Mouse (Mus musculus): ENCODE measurements at regions not wholly inside any gene's neighbourhood (a gene's known extent, or its start where the extent isn't known, plus 50 kb on each side); places are given as distances from the start of the nearest gene placed in this dataset.

DNA sequence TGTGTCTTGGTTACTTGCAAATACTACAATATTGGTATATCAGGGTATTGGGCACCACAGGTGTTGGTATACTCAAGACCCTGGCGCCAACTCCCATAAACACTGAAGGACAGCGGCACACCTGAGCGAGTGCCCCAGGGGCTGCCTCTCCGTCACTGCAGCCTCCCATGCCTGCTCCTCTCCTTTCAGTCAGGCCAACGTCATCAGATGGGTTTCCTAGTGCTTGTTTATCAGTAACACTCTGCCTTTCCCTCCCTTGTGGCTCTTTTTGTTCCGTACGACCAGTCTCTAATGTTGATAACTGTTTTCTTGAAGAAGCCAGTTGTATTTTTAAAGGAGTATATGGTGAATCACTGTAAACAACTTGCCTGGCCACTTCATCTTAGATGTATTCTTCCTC, 129.4 kb downstream of the Pdgfra start:
- peak; percentile 57 for TF ChIP-seq EP300 (IDR thresholded peaks at IDR 0.05; ENCODE audit: low read depth)
- no peak for TF ChIP-seq CTCF (IDR thresholded peaks at IDR 0.05; ENCODE audit: low read depth)
- ATAC-seq, result no peak
- DNase-seq, result no peak
- H3K27ac ChIP-seq (ENCODE audit: low read depth), result no peak overlapping the region
- 62% methylated on average over 7 of the region's 7 CpGs for WGBS (ENCODE audit: insufficient replicate concordance)
- H3K4me1 ChIP-seq (ENCODE audit: insufficient read depth), result no peaks in the 10 kb centered on the region
- H3K4me3 ChIP-seq (ENCODE audit: low read depth, low read length), result no peak overlapping the region
- H3K9ac ChIP-seq (replicated peaks), result no peak overlapping the region
- no peak overlapping the region for H3K4me2 ChIP-seq (ENCODE audit: low read depth, low read length)
- no peaks in the 10 kb centered on the region for H3K36me3 ChIP-seq (replicated peaks; ENCODE audit: insufficient read depth, low read length)
- H3K9me3 ChIP-seq (ENCODE audit: low read length), result no peaks in the 10 kb centered on the region
- no peaks in the 10 kb centered on the region for H3K27me3 ChIP-seq (ENCODE audit: insufficient read depth, low read length)

DNA sequence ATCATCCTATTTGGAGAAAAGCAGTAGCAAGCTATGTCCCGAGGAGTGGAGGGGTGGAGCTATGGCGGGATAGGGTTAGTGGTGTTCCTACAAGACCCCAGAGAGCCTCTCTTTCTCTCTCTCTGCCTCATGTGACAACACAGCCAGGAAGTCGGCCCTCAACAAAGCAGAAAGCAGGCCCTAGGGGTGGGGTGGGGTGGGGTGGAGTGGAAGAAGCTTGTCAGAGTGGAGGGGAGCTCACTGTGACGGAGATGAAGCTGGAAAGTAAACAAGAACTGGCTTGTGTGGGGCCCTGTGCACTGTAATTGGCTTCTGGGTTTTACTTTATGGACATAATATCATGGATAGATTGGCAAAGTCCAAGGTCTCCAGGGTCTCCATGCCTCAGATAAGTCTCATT, 130.5 kb downstream of the Pdgfra start:
- ATAC-seq, result no peak
- Histone ChIP-seq H3K4me1 (ENCODE audit: insufficient read depth) (no peaks in the 10 kb centered on the region), H3K36me3 (replicated peaks; ENCODE audit: insufficient read depth, low read length) (no peaks in the 10 kb centered on the region), H3K27ac (ENCODE audit: low read depth) (no peak overlapping the region), H3K9ac (replicated peaks) (no peak overlapping the region), H3K27me3 (ENCODE audit: insufficient read depth, low read length) (no peaks in the 10 kb centered on the region), H3K4me2 (ENCODE audit: low read depth, low read length) (no peak overlapping the region), H3K4me3 (ENCODE audit: low read depth, low read length) (no peak overlapping the region), H3K9me3 (ENCODE audit: low read length) (no peaks in the 10 kb centered on the region)
- WGBS (ENCODE audit: insufficient replicate concordance), result 46% methylated on average over 4 of the region's 4 CpGs
- no peak for TF ChIP-seq EP300 (IDR thresholded peaks at IDR 0.05; ENCODE audit: low read depth)
- TF ChIP-seq CTCF (IDR thresholded peaks at IDR 0.05; ENCODE audit: low read depth), result no peak
- no peak for DNase-seq

DNA sequence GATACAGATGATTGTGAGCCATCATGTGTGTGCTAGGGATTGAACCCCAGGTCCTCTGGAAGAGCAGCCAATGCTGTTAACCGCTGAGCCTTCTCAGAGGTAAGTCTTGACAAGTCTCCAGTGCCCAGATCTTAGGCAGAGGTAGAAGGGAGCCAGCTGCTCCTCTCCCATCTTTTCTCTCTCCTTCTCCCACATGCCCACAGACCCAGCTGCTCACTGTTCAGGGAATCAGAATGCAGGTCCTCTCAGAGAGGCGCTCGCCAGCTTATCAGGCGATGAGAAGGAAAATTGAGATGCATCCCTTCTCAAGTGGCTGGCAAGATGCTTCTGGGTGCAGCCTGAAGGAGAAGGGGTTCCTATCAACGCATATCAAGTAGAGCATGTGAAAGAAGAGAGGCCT, 131.7 kb downstream of the Pdgfra start:
- Histone ChIP-seq H3K4me2 (ENCODE audit: low read depth, low read length) (no peak overlapping the region), H3K27ac (ENCODE audit: low read depth) (no peak overlapping the region), H3K36me3 (replicated peaks; ENCODE audit: insufficient read depth, low read length) (no peaks in the 10 kb centered on the region), H3K9ac (replicated peaks) (no peak overlapping the region), H3K4me3 (ENCODE audit: low read depth, low read length) (no peak overlapping the region), H3K27me3 (ENCODE audit: insufficient read depth, low read length) (no peaks in the 10 kb centered on the region), H3K9me3 (ENCODE audit: low read length) (no peaks in the 10 kb centered on the region), H3K4me1 (ENCODE audit: insufficient read depth) (no peaks in the 10 kb centered on the region)
- DNase-seq, result no peak
- TF ChIP-seq CTCF (IDR thresholded peaks at IDR 0.05; ENCODE audit: low read depth), result no peak
- 79% methylated on average over 5 of the region's 5 CpGs for WGBS (ENCODE audit: insufficient replicate concordance)
- no peak for ATAC-seq

DNA sequence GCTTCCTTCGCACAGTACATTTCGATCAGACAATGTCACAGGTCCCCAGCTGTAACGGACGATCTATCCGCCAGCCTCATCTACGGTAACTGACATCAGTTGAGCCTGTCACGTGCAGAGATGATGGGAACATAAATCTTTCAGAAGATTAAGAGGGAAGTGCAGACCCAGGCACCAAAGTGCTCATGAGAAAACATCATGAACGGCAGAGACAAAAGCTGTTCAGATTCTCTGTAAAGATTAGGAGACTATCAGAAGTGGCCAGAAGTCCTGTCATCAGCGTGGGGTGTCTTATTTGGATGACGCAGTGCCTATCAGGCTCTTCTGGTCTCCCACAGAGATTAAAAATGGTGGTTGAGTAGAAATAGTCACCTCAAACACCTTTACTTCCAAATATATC, 133.9 kb downstream of the Pdgfra start:
- Histone ChIP-seq H3K9me3 (ENCODE audit: low read length) (no peaks in the 10 kb centered on the region), H3K4me1 (ENCODE audit: insufficient read depth) (no peaks in the 10 kb centered on the region), H3K36me3 (replicated peaks; ENCODE audit: insufficient read depth, low read length) (no peaks in the 10 kb centered on the region), H3K4me3 (ENCODE audit: low read depth, low read length) (no peak overlapping the region), H3K9ac (replicated peaks) (no peak overlapping the region), H3K27ac (ENCODE audit: low read depth) (no peak overlapping the region), H3K4me2 (ENCODE audit: low read depth, low read length) (no peak overlapping the region), H3K27me3 (ENCODE audit: insufficient read depth, low read length) (no peaks in the 10 kb centered on the region)
- TF ChIP-seq EP300 (IDR thresholded peaks at IDR 0.05; ENCODE audit: low read depth) (peak; percentile 90), CTCF (IDR thresholded peaks at IDR 0.05; ENCODE audit: low read depth) (no peak)
- peak; percentile 29 for ATAC-seq
- whole genome bisulfite sequencing (ENCODE audit: insufficient replicate concordance), result 37% methylated on average over 10 of the region's 10 CpGs
- DNase-seq, result no peak

DNA sequence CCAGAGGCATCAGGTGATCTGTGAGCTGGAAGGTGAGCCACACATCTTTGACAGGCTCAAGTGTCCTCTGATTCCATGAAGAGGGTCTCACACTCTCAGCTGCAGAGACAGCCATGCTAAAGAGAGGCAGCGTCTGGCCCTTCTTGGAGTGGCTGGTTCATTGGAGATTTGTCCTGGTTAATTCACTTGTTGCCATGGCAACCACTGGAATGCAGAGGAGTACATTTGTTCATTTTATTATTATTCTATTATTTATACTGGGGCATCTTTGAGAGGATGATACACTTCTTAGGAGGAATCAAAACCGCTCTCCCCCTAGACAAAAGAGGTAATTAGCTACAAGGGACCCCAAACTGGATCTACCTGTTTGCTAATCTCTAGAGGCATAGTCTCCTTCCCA, 143.6 kb downstream of the Pdgfra start:
- 85% methylated on average over 2 of the region's 2 CpGs for whole genome bisulfite sequencing (ENCODE audit: insufficient replicate concordance)
- no peak overlapping the region for H3K27ac ChIP-seq (ENCODE audit: low read depth)
- H3K4me1 ChIP-seq (ENCODE audit: insufficient read depth), result no peaks in the 10 kb centered on the region
- H3K36me3 ChIP-seq (replicated peaks; ENCODE audit: insufficient read depth, low read length), result no peaks in the 10 kb centered on the region
- H3K4me2 ChIP-seq (ENCODE audit: low read depth, low read length), result no peak overlapping the region
- H3K9ac ChIP-seq (replicated peaks), result no peak overlapping the region
- no peak for ATAC-seq
- no peak for DNase-seq
- H3K27me3 ChIP-seq (ENCODE audit: insufficient read depth, low read length), result no peaks in the 10 kb centered on the region
- H3K4me3 ChIP-seq (ENCODE audit: low read depth, low read length), result no peak overlapping the region
- H3K9me3 ChIP-seq (ENCODE audit: low read length), result no peaks in the 10 kb centered on the region
- TF ChIP-seq CTCF (IDR thresholded peaks at IDR 0.05; ENCODE audit: low read depth) (no peak), EP300 (IDR thresholded peaks at IDR 0.05; ENCODE audit: low read depth) (no peak)

DNA sequence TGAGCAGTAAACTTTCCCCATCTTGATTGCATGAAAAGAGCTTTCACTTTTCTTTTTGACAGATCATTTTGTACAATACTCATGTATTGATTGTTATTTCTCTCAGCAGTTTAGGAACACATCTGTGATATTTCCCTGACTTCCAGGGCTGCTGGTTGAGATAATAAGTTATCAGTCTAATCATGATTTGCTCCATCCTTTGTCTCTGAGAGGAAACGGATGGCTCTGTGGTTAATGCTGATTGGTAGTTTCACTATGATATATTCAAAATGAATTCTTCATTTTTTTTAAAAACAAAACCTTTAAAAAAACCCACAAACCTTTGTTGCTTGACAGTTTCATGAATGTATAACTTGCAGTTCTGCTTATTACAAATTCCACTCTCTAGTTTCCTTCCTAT, 160.8 kb downstream of the Pdgfra start:
- no peak overlapping the region for H3K9ac ChIP-seq (replicated peaks)
- no peak for TF ChIP-seq EP300 (IDR thresholded peaks at IDR 0.05; ENCODE audit: low read depth)
- TF ChIP-seq CTCF (IDR thresholded peaks at IDR 0.05; ENCODE audit: low read depth), result no peak
- no peak overlapping the region for H3K27ac ChIP-seq (ENCODE audit: low read depth)
- DNase-seq (no peak), ATAC-seq (no peak)
- no peaks in the 10 kb centered on the region for H3K9me3 ChIP-seq (ENCODE audit: low read length)
- no peaks in the 10 kb centered on the region for H3K36me3 ChIP-seq (replicated peaks; ENCODE audit: insufficient read depth, low read length)
- H3K27me3 ChIP-seq (ENCODE audit: insufficient read depth, low read length), result no peaks in the 10 kb centered on the region
- H3K4me2 ChIP-seq (ENCODE audit: low read depth, low read length), result no peak overlapping the region
- WGBS (ENCODE audit: insufficient replicate concordance), result 46% methylated on average over 1 of the region's 1 CpGs
- H3K4me1 ChIP-seq (ENCODE audit: insufficient read depth), result peaks cover 6% of the 10 kb centered on the region; the same call in 1 of the 2 replicates
- no peak overlapping the region for H3K4me3 ChIP-seq (ENCODE audit: low read depth, low read length)

DNA sequence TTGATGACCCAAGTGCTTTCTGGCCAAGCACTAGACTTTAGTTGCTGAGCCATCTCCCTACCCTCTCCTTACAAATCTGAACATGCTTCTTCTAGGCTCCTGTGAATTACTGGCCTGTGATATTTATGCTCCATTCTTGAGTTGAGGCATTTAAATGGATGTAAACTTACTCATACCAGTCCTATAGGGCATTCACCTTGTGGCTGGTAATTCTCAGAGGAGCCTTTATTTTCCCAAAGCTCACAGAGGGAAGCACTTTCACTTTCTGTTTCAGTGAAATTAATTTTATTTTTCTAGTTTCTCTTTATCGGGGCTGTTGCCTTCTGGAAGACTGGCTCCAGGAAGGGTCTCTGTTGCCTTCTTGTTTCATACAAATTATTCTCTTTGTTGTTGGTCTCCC, 163.9 kb downstream of the Pdgfra start:
- Histone ChIP-seq H3K27ac (ENCODE audit: low read depth) (no peak overlapping the region), H3K4me3 (ENCODE audit: low read depth, low read length) (peak overlapping the region; percentile 7), H3K9me3 (ENCODE audit: low read length) (no peaks in the 10 kb centered on the region), H3K9ac (replicated peaks) (no peak overlapping the region), H3K27me3 (ENCODE audit: insufficient read depth, low read length) (no peaks in the 10 kb centered on the region), H3K36me3 (replicated peaks; ENCODE audit: insufficient read depth, low read length) (no peaks in the 10 kb centered on the region), H3K4me1 (ENCODE audit: insufficient read depth) (peaks cover 6% of the 10 kb centered on the region; the same call in 1 of the 2 replicates), H3K4me2 (ENCODE audit: low read depth, low read length) (peak overlapping the region; percentile 39)
- TF ChIP-seq CTCF (IDR thresholded peaks at IDR 0.05; ENCODE audit: low read depth), result no peak
- no peak for TF ChIP-seq EP300 (IDR thresholded peaks at IDR 0.05; ENCODE audit: low read depth)
- DNase-seq, result no peak
- ATAC-seq, result no peak
- WGBS (ENCODE audit: insufficient replicate concordance), result 59% methylated on average over 1 of the region's 1 CpGs

All from liver, postnatal 0 days (tissue).